16 mouse cellular contexts compared by ENCODE assay signal in the genomic region with DNA sequence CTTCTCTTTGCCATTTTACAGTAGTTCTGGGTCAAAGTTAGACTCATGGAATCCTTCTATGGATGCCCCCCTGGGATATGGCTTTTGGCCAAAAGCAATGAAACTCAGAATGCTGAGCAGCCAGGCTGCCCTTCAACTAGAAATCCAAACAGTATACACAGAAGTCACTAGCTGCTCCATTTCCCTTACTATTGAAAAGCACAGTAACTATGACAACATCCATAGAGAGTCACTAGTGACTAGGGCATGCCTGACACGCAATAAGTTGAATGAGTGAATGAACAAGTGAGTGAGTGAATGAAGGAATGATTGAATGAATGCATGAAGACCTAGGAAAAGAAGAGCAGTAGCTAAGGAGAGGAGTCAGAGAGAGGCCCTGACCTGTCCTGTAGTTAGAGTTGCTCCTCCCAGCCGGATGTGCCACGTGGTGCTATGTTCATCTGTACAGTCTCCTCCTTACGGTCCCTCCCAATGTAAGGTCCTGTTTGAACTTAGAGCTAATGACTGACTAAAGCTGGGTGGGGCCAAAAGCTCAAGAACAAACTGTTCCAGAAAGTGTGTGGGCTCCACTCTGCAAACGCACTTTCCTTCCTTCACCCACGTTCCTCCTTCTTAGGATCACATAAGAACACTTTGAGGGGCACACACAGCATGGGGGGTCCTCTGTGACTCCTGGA. TPM values are rescaled to one million over a fixed set of nuclear protein-coding genes. Genes with fewer than 3 reads are reported as not detected.
DNase-seq lines count a peak whose midpoint lies in the region; ATAC-seq and TF ChIP-seq lines count a peak whose summit lies in the region.
"Had no signal": no experiment of that assay in that cellular context is flagged by ENCODE, and none has a peak within 500 bp of the region (broad histone marks: within the 10 kb centered on the region; RNA-seq: fewer than 3 reads in every experiment).

No protein-coding gene starts in this region.

- H3K9me3 ChIP-seq in liver, embryonic 14.5 days (ENCODE audit: control insufficient read depth, low read length): no peaks in the 10 kb centered on the region
- no peaks in the 10 kb centered on the region for H3K9me3 ChIP-seq in stomach, embryonic 15.5 days
- H3K9me3 ChIP-seq: embryonic facial prominence, embryonic 10.5 days; midbrain, embryonic 15.5 days; neural tube, embryonic 13.5 days had no signal

- no peak overlapping the region for H3K4me2 ChIP-seq in liver, embryonic 14.5 days (ENCODE audit: low read depth)
- H3K4me2 ChIP-seq in stomach, embryonic 15.5 days: no peak overlapping the region
- H3K4me2 ChIP-seq: midbrain, embryonic 15.5 days; neural tube, embryonic 13.5 days had no signal

- H3K4me3 ChIP-seq in liver, embryonic 14.5 days (ENCODE audit: insufficient read depth in 1 of 2, low read depth in 2 of 2, low read length in 2 of 2): no peak overlapping the region
- no peak overlapping the region for H3K4me3 ChIP-seq in stomach, embryonic 15.5 days (replicated peaks)
- H3K4me3 ChIP-seq: embryonic facial prominence, embryonic 10.5 days; heart, adult 2 months; midbrain, embryonic 15.5 days; neural tube, embryonic 13.5 days had no signal

- no peak overlapping the region for H3K27ac ChIP-seq in liver, embryonic 14.5 days
- H3K27ac ChIP-seq in stomach, embryonic 15.5 days: peak overlapping the region; percentile 35; the same call in 1 of the 2 replicates
- H3K27ac ChIP-seq: embryonic facial prominence, embryonic 10.5 days; heart, adult 2 months; midbrain, embryonic 15.5 days; neural tube, embryonic 13.5 days had no signal

- peak; percentile 53; the same call in 1 of the 2 replicates for ATAC-seq in liver, embryonic 14.5 days (ENCODE audit: insufficient read depth)
- peak; percentile 90 for ATAC-seq in stomach, embryonic 15.5 days (ENCODE audit: insufficient read depth, low FRiP score, low read depth)
- ATAC-seq in CD4-positive, CD25-positive, alpha-beta regulatory T cell, adult 4 months: no peak
- ATAC-seq: midbrain, embryonic 15.5 days had no signal

- no peak for TF ChIP-seq EP300 in liver, embryonic 14.5 days (IDR thresholded peaks at IDR 0.05; ENCODE audit: low read depth)

- no peak for TF ChIP-seq CTCF in liver, embryonic 14.5 days (IDR thresholded peaks at IDR 0.05; ENCODE audit: low read depth)

- no peaks in the 10 kb centered on the region for H3K27me3 ChIP-seq in liver, embryonic 14.5 days (ENCODE audit: control insufficient read depth, insufficient read depth, low read length)
- no peaks in the 10 kb centered on the region for H3K27me3 ChIP-seq in stomach, embryonic 15.5 days (replicated peaks)
- H3K27me3 ChIP-seq: midbrain, embryonic 15.5 days; neural tube, embryonic 13.5 days had no signal

- H3K9ac ChIP-seq in liver, embryonic 14.5 days (replicated peaks): no peak overlapping the region
- no peak overlapping the region for H3K9ac ChIP-seq in stomach, embryonic 15.5 days
- H3K9ac ChIP-seq: midbrain, embryonic 15.5 days; neural tube, embryonic 13.5 days had no signal

- no peak for DNase-seq in liver, embryonic 14.5 days (ENCODE audit: low read depth in 3 of 3, low spot score in 3 of 3)
- no peak for DNase-seq in liver
- DNase-seq in kidney, adult 18-20 months: peak; percentile 73
- DNase-seq in kidney, postnatal 4 days: peak; percentile 13 to 53
- DNase-seq in cerebellum, postnatal 25 days: no peak
- DNase-seq in right cerebral cortex, adult 18-20 months: no peak
- DNase-seq: adrenal gland, adult 2 months; cerebellum, adult 9-11 months; heart, adult 2 months; heart, postnatal 4 days; thymus, postnatal 14 days had no signal

- no peaks in the 10 kb centered on the region; a peak in 1 of 4 replicates for H3K4me1 ChIP-seq in liver, embryonic 14.5 days (replicated peaks; ENCODE audit: control insufficient read depth in 2 of 2, insufficient read depth in 2 of 2, low read length in 1 of 2)
- no peaks in the 10 kb centered on the region for H3K4me1 ChIP-seq in stomach, embryonic 15.5 days
- H3K4me1 ChIP-seq: embryonic facial prominence, embryonic 10.5 days; midbrain, embryonic 15.5 days; neural tube, embryonic 13.5 days had no signal

- no peaks in the 10 kb centered on the region for H3K36me3 ChIP-seq in liver, embryonic 14.5 days (replicated peaks; ENCODE audit: control insufficient read depth, insufficient read depth, low read depth)
- no peaks in the 10 kb centered on the region for H3K36me3 ChIP-seq in stomach, embryonic 15.5 days
- H3K36me3 ChIP-seq: embryonic facial prominence, embryonic 10.5 days; midbrain, embryonic 15.5 days; neural tube, embryonic 13.5 days had no signal

- WGBS in liver, embryonic 14.5 days (ENCODE audit: insufficient replicate concordance): 58% methylated on average over 6 of the region's 6 CpGs
- WGBS in stomach, embryonic 15.5 days: 66% methylated on average over 6 of the region's 6 CpGs

RNA-seq across cellular contexts. Expression of a gene that starts 22.1 kb away (rescaled TPM):
- polyA plus RNA-seq in liver, embryonic 14.5 days (2012; rRNA removed): 2.1 and 2.3 TPM in 2 replicates
- polyA plus RNA-seq in liver, embryonic 14.5 days (2014; fragmentation: Nextera tagmentation; extraction: Ambion mirVana): 5.2 and 5.3 TPM in 2 replicates
- polyA plus RNA-seq in stomach, embryonic 15.5 days (2015; fragmentation: Nextera tagmentation; extraction: Ambion mirVana): 27.4 TPM in 2 replicates
- polyA plus RNA-seq in CD4-positive, CD25-positive, alpha-beta regulatory T cell, adult 4 months (2017; shearing (Covaris generic)): 10 to 100 TPM; 49.7 to 91.7 TPM

Comparison
In these comparisons a context has a peak if more than half of its experiments do, and no peak if none do; other contexts are left out.
1. DNase-seq: peak in kidney, adult 18-20 months (single experiment) and kidney, postnatal 4 days (2 of 2); none in liver, embryonic 14.5 days (0 of 3), liver (single experiment), cerebellum, postnatal 25 days (0 of 2) and right cerebral cortex, adult 18-20 months (single experiment).